Mouse (Mus musculus) forebrain, postnatal 0 days (tissue): ENCODE measurements around the gene Hps4. TPM values are rescaled to one million over a fixed set of nuclear protein-coding genes. Genes with fewer than 3 reads are reported as not detected.
"Not testable (repeated sequence)": the region's sequence is repeated elsewhere in the genome, so short reads cannot be mapped to it uniquely, and the experiment has no call there.

Experiments
- ATAC-seq: fragments of 200-750 bp; cut with Nextera tagmentation; 2 replicates; pipeline ENCODE4 v1.8.0; 2017; ENCODE audit warnings: mild to moderate bottlenecking, moderate library complexity
- DNase-seq: peaks from one replicate; pipeline ENCODE4 v3.0.0-alpha.2; 2015
- H3K27ac ChIP-seq: fragments of 300-500 bp; sonication (generic); 2 replicates; pipeline ENCODE4 v1.5.1; 2014; ENCODE audit warnings: low read depth, mild to moderate bottlenecking, antibody characterized with exemption, low read length, moderate library complexity, mixed read lengths
- H3K27me3 ChIP-seq: fragments of 300-500 bp; sonication (generic); 2 replicates; pipeline ENCODE4 v1.6.1; 2014; ENCODE audit warnings: mild to moderate bottlenecking, low read length, mixed read lengths; ENCODE audit not compliant: insufficient read depth
- H3K36me3 ChIP-seq: fragments of 300-500 bp; sonication (generic); 2 replicates; pipeline ENCODE4 v1.6.1; 2014; ENCODE audit warnings: mild to moderate bottlenecking, moderate library complexity; ENCODE audit not compliant: insufficient read depth
- H3K4me1 ChIP-seq: fragments of 300-500 bp; sonication (generic); 2 replicates; pipeline ENCODE4 v1.6.1; 2014; ENCODE audit warnings: antibody characterized with exemption; ENCODE audit not compliant: insufficient read depth
- H3K4me2 ChIP-seq: fragments of 300-500 bp; sonication (generic); 2 replicates; pipeline ENCODE4 v1.6.1; 2014; ENCODE audit warnings: low read depth, mild to moderate bottlenecking, moderate library complexity
- H3K4me3 ChIP-seq: fragments of 300-500 bp; sonication (generic); 2 replicates; pipeline ENCODE4 v1.5.1; 2014; ENCODE audit warnings: low read depth, low read length, mixed read lengths
- H3K9ac ChIP-seq: fragments of 300-500 bp; sonication (generic); 2 replicates; pipeline ENCODE4 v1.6.1; 2014; ENCODE audit warnings: mild to moderate bottlenecking
- H3K9me3 ChIP-seq: fragments of 300-500 bp; sonication (generic); 2 replicates; pipeline ENCODE4 v1.6.1; 2016; ENCODE audit warnings: low read length
- CTCF ChIP-seq: sonication (generic); IDR thresholded peaks from 2 replicates; pipeline ENCODE4 v1.5.1; 2016; ENCODE audit warnings: antibody characterized with exemption, control low read depth, low read depth
- WGBS: fragments of 180-500 bp; shearing (Covaris S2); extraction: QIAGEN DNeasy Blood & Tissue Kit; methylation state at CpG from one replicate; pipeline ENCODE4 v1.1.7; 2014; 5-methylcytosine and 5-hydroxymethylcytosine counted together
- polyA plus RNA-seq: library from polyadenylated mRNA; unstranded; fragments of >200 nt; fragmentation: Nextera tagmentation; extraction: Ambion mirVana; gene quantifications from 2 replicates; pipeline ENCODE4 v1.2.1, GENCODE M21; 2015
- total RNA-seq: library from RNA; depleted of rRNA; stranded (reverse); fragments of >200 nt; gene quantifications from 2 replicates; pipeline ENCODE4 v1.2.3, GENCODE M21; 2014; rRNA removed

The Hps4 gene
- total and polyA plus RNA-seq, 2 experiments from 2014 or later: 25.4 to 26.5 TPM

DNA sequence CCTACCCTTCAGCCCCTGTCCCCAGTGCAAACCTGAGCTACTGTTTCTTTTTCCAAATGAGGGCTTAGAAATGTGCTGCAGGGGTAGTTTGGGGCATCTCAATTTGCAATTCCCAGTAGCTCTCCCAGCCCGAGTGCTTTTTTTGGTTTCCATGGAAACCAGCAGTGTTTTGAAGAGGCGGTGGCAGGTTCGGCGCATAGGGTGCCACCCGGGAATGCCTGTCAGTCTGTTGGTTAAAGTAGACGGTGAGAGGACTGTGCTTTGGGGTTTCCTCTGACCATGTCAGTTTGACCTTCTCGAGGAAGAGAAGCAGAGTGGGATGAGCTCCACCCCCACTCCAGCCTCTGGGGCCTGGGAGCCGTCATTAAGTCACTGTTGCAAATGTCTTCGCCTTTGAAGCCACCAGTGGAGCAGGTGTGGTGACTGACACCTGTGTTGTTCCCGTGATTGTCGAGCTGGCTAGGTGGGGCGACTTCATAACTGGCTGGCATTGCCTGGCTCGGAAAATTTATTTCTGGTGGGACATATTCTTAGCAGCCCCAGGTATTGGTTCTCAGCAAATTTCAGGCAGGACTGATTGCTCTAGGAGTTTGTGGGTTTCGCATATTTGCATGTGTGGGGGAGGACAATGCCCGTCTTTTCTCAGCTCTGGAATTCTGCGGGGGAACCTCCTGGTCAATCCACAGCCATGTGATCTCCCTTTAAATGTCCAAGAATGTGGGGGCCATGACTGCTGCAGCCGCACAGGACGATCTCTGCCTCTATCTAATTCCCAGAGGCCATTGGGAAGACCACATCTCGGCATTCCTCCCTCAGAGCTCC lies 68.8 kb downstream of the Hps4 start:
- peak; percentile 82 for DNase-seq
- WGBS: 13% methylated on average over 19 of the region's 19 CpGs

GRCm38 (mm10) chr5:112412781-112413180 lies 69.9 kb downstream of the Hps4 start:
- DNase-seq, H3K9me3 ChIP-seq, H3K27me3 ChIP-seq, H3K36me3 ChIP-seq, H3K27ac ChIP-seq, H3K9ac ChIP-seq, ATAC-seq, H3K4me3 ChIP-seq, H3K4me2 ChIP-seq: not testable (repeated sequence)
- H3K4me1 ChIP-seq: peaks cover 18% of the 10 kb centered on the region
- WGBS: 85% methylated on average over 4 of the region's 4 CpGs

More for the DNA sequence above, 68.8 kb downstream of the Hps4 start:
- Histone ChIP-seq H3K4me2 (peak overlapping the region; percentile 37), H3K27ac (peak overlapping the region; percentile 85), H3K9ac (0 out of 2 replicates have a peak overlapping the region, but pooled peaks have one; percentile 14), H3K36me3 (no peaks in the 10 kb centered on the region), H3K27me3 (no peaks in the 10 kb centered on the region), H3K4me3 (no peak overlapping the region), H3K9me3 (no peaks in the 10 kb centered on the region), H3K4me1 (peaks cover 18% of the 10 kb centered on the region)
- peak; percentile 86 for ATAC-seq
- TF ChIP-seq CTCF: no peak

DNA sequence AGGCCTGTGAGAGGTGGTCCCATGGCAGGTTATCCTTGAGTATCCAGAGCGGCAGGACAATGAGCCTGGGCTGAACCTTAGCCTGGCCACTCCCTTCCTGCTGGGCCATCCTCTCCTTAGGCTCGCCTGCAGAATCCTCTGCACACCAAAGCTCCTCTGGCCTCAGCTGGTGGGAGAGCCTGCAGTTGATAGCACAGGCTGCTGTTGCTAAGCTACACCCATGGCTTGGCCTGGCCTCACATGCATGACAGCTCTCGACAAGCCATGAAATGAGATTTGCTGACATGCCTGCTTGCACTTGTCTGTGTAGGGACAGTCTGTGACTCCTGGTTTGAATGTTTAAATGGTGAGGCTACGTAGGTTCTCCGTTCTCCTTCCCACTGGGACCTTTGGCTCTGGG lies 73.8 kb downstream of the Hps4 start:
- ATAC-seq (peak; percentile 49), DNase-seq (no peak)
- H3K9ac ChIP-seq: no peak overlapping the region
- H3K4me1 ChIP-seq: peaks cover 4% of the 10 kb centered on the region; the same call in 1 of the 2 replicates
- 58% methylated on average over 5 of the region's 5 CpGs for WGBS
- H3K4me3 ChIP-seq: no peak overlapping the region
- H3K27me3 ChIP-seq: no peaks in the 10 kb centered on the region
- no peak overlapping the region for H3K27ac ChIP-seq
- H3K36me3 ChIP-seq: peaks cover 8% of the 10 kb centered on the region
- TF ChIP-seq CTCF: no peak
- no peaks in the 10 kb centered on the region for H3K9me3 ChIP-seq
- no peak overlapping the region for H3K4me2 ChIP-seq

GRCm38 (mm10) chr5:112418023-112418422 lies 75.1 kb downstream of the Hps4 start:
- Histone ChIP-seq H3K4me3 (no peak overlapping the region), H3K9ac (no peak overlapping the region), H3K4me2 (no peak overlapping the region), H3K36me3 (peaks cover 8% of the 10 kb centered on the region), H3K9me3 (no peaks in the 10 kb centered on the region), H3K4me1 (no peaks in the 10 kb centered on the region), H3K27ac (no peak overlapping the region), H3K27me3 (no peaks in the 10 kb centered on the region)
- 43% methylated on average over 4 of the region's 4 CpGs for WGBS
- ATAC-seq (0 out of 2 replicates have a peak, but pooled peaks have one; percentile 9), DNase-seq (no peak)
- TF ChIP-seq CTCF: no peak

- Histone ChIP-seq H3K9me3 (no peaks in the 10 kb centered on the region), H3K9ac (no peak overlapping the region), H3K4me1 (no peaks in the 10 kb centered on the region), H3K36me3 (peaks cover 17% of the 10 kb centered on the region), H3K4me2 (no peak overlapping the region), H3K27me3 (no peaks in the 10 kb centered on the region), H3K4me3 (no peak overlapping the region), H3K27ac (no peak overlapping the region)
- DNase-seq (peak; percentile 52), ATAC-seq (peak; percentile 76)
- WGBS: 42% methylated on average over 12 of the region's 12 CpGs
- no peak for TF ChIP-seq CTCF
Measured at GRCm38 (mm10) chr5:112419535-112419934, 76.7 kb downstream of the Hps4 start.

DNA sequence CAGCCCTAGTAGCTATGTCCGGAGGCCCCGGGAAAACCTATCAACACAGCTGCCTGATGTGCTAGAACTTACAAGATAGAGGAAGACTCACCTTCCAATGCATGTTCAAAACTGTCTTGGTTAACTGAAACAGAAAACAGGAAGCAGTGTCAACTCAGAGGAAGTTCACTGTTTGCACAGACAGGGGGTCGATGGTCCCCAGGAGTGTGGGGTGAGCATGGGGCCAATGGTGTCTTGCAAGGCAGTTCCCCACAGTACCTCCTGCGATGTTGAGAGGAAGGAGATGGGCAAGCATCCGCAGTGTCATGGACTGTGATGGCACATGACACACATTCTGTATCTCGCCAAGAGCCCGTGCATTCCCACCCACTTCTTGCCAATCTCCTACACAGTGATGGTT lies 83.8 kb downstream of the Hps4 start:
- Histone ChIP-seq H3K9ac (no peak overlapping the region), H3K4me3 (no peak overlapping the region), H3K4me1 (no peaks in the 10 kb centered on the region), H3K27me3 (no peaks in the 10 kb centered on the region), H3K27ac (no peak overlapping the region), H3K4me2 (no peak overlapping the region), H3K36me3 (peaks cover 8% of the 10 kb centered on the region), H3K9me3 (no peaks in the 10 kb centered on the region)
- 89% methylated on average over 7 of the region's 7 CpGs for WGBS
- TF ChIP-seq CTCF: no peak
- ATAC-seq (no peak), DNase-seq (no peak)

DNA sequence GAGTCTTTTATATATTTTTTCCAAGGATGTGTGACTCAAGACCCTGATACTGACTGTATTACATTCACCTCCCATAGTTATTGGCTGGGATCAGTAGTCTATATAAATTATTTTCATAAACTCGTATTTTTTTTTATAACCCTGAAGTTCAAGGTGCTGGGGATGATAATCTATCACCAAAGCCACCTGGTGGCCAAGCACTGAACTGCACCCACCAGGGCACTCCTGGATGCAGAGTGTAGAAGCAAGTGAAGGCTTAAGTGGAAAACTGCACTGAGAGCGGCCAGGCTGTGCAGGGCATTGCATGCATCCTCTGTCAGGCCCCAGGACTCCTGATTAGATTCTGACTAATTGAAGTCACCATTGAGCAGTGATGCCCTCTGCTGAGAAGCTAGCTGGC lies 84.4 kb downstream of the Hps4 start:
- H3K9me3 ChIP-seq: no peaks in the 10 kb centered on the region
- no peaks in the 10 kb centered on the region for H3K27me3 ChIP-seq
- peak; percentile 91 for TF ChIP-seq CTCF
- no peak overlapping the region for H3K9ac ChIP-seq
- H3K36me3 ChIP-seq: peaks cover 8% of the 10 kb centered on the region; the same call in 1 of the 2 replicates
- no peak overlapping the region for H3K4me2 ChIP-seq
- DNase-seq (peak; percentile 84), ATAC-seq (peak; percentile 72)
- H3K4me3 ChIP-seq: no peak overlapping the region
- WGBS: 41% methylated on average over 2 of the region's 2 CpGs
- no peaks in the 10 kb centered on the region for H3K4me1 ChIP-seq
- H3K27ac ChIP-seq: no peak overlapping the region

Other genes with a start within 250 kb of the Hps4 start
- 2.5 TPM in 1 of 2 replicates, not detected in the other for gene Cryba4, start 90.6 kb upstream of the Hps4 start, total RNA-seq
- gene Cryba4, start 90.6 kb upstream of the Hps4 start, polyA plus RNA-seq: 2.4 and 2.6 TPM in 2 replicates
- 5.0 and 6.3 TPM in 2 replicates for gene Crybb1, start 87.3 kb upstream of the Hps4 start, total RNA-seq
- gene Crybb1, start 87.3 kb upstream of the Hps4 start, polyA plus RNA-seq: 10.4 and 10.8 TPM in 2 replicates
- gene Tpst2, start 66.4 kb upstream of the Hps4 start, total RNA-seq: 43.4 and 45.0 TPM in 2 replicates
- gene Tpst2, start 66.4 kb upstream of the Hps4 start, polyA plus RNA-seq: 37.9 and 39.0 TPM in 2 replicates
- 15.6 and 20.8 TPM in 2 replicates for gene Tfip11, start 16.7 kb upstream of the Hps4 start, total RNA-seq
- gene Tfip11, start 16.7 kb upstream of the Hps4 start, polyA plus RNA-seq: 20.5 and 26.9 TPM in 2 replicates
- 61.5 and 67.9 TPM in 2 replicates for gene Srrd, start within 50 bp of the Hps4 start, total RNA-seq
- 51.1 and 52.2 TPM in 2 replicates for gene Srrd, start within 50 bp of the Hps4 start, polyA plus RNA-seq
- gene Gm6583, start 12.9 kb downstream of the Hps4 start, total RNA-seq: not detected in 2 replicates
- not detected in 2 replicates for gene Gm6583, start 12.9 kb downstream of the Hps4 start, polyA plus RNA-seq
- 132 and 138 TPM in 2 replicates for gene Asphd2, start 51.8 kb downstream of the Hps4 start, total RNA-seq
- gene Asphd2, start 51.8 kb downstream of the Hps4 start, polyA plus RNA-seq: 128 and 132 TPM in 2 replicates
- gene Gm6588, start 106.3 kb downstream of the Hps4 start, total RNA-seq: not detected in 2 replicates
- 0.11 TPM in 1 of 2 replicates, not detected in the other for gene Gm6588, start 106.3 kb downstream of the Hps4 start, polyA plus RNA-seq
- 46.3 and 73.8 TPM in 2 replicates for gene Sez6l, start 234.1 kb downstream of the Hps4 start, total RNA-seq
- gene Sez6l, start 234.1 kb downstream of the Hps4 start, polyA plus RNA-seq: 28.3 and 48.4 TPM in 2 replicates